Mouse (Mus musculus) right cerebral cortex, adult 18-20 months (tissue): Measurements from ENCODE around the gene Rars.

Experiments
- DNase-seq: peaks from one replicate; pipeline ENCODE4 v3.0.0; 2022; ENCODE audit warnings: mixed read lengths

The Rars gene

DNA sequence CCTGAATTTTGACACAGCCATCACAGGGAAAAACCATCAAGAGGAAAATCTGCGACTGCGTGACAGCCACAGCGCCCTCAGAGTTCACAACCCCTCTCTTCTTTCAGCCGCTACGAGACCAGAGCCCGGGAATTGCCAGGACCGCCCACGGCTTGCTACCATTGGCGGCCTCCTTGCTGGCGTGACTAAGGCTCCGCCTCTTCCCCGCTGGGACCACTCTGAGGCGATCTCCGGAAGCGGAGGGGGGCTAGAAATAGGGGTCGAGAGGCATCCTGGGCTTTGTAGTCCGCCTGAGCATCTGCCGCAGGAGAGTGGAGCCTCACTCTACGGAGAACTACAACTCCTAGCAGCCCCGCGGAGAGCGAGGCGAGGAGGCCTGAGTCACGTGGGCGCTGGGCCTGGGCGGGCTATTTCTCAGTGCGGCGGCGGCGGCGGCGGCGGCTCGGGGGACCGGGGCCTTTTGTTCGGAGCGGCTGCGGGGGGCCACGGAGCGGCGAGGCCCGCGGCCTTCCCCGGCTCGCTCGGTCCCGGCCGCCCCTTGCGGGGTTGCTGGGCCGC is 65.0 kb downstream of the Rars start, which contains the start of gene Pank3:
Pank3 (plus strand) TSS at position 297 of the 558 bp plus-strand sequence.
- peak; percentile 99 for DNase-seq

GRCm38 (mm10) chr11:35766845-35767244 is 67.5 kb downstream of the Rars start:
- DNase-seq = no peak

DNA sequence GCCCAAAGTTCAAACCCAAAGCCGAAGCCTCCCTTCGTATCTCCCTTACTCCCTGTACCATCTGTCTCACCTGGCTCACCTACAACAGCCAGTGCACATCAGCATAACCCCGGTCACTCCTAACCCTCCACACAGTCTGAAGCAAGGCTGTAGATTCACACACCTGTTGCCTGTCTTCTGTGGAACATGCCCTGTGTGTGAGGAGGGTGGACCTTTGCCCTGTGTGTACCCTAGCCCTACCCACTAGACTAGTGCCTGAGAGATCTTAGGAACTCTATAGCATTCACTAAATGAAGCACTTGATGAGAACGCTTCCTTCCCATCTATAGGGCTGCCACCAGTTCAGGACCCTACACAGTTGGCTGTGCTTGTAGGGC is 73.7 kb downstream of the Rars start:
- DNase-seq = no peak

- no peak for DNase-seq
Measured at GRCm38 (mm10) chr11:35760001-35760626, 74.2 kb downstream of the Rars start.
